Mouse (Mus musculus) megakaryocyte-erythroid progenitor cell, adult 5-6 weeks (primary cell): ENCODE results near the gene Gm26938. TPM values are rescaled to one million over a fixed set of nuclear protein-coding genes. Genes with fewer than 3 reads are reported as not detected.

Source experiments
- ATAC-seq: replicated peaks from 2 replicates; pipeline ENCODE4 v1.8.0; 2016; ENCODE audit warnings: mild to moderate bottlenecking, inconsistent platforms; ENCODE audit not compliant: severe bottlenecking, poor library complexity, low FRiP score, low TSS enrichment
- total RNA-seq, 2 experiments: library from RNA; stranded (forward) in 1 of 2; stranded (reverse) in 1 of 2; fragments of 200-1000, 215-1000 nt in 1 of 2; fragments of >200 nt in 1 of 2; fragmentation: Nextera tagmentation in 1 of 2; gene quantifications; 2 replicates each; pipeline ENCODE4 v1.2.3; 2014 to 2017

The Gm26938 gene
- total RNA-seq, 2 experiments from 2014 or later, result not detected

GRCm38 (mm10) chr5:139818056-139818455, 8.2 kb downstream of the Gm26938 start:
- no peak for ATAC-seq

- no peak for ATAC-seq
Observed at GRCm38 (mm10) chr5:139817292-139817691, 8.9 kb downstream of the Gm26938 start.

- ATAC-seq, result no peak
Observed at GRCm38 (mm10) chr5:139816445-139816844, 9.8 kb downstream of the Gm26938 start.

GRCm38 (mm10) chr5:139815964-139816363, 10.2 kb downstream of the Gm26938 start:
- no peak for ATAC-seq

- ATAC-seq, result no peak
Observed at GRCm38 (mm10) chr5:139813963-139814381, 12.2 kb downstream of the Gm26938 start.

- no peak for ATAC-seq
Observed at GRCm38 (mm10) chr5:139813126-139813490, 13.1 kb downstream of the Gm26938 start.

- ATAC-seq, result no peak
Observed at GRCm38 (mm10) chr5:139812398-139813125, 13.6 kb downstream of the Gm26938 start.

- peak; percentile 56 for ATAC-seq
Observed at GRCm38 (mm10) chr5:139811677-139812397, 14.4 kb downstream of the Gm26938 start.

GRCm38 (mm10) chr5:139809397-139809796, 16.8 kb downstream of the Gm26938 start:
- peak; percentile 26; the same call in 1 of the 2 replicates for ATAC-seq

GRCm38 (mm10) chr5:139805924-139806323, 20.3 kb downstream of the Gm26938 start:
- ATAC-seq, result no peak

GRCm38 (mm10) chr5:139804573-139805111, 21.6 kb downstream of the Gm26938 start:
- ATAC-seq, result peak; percentile 43

- peak; percentile 78 for ATAC-seq
Observed at GRCm38 (mm10) chr5:139804107-139804551, 22.1 kb downstream of the Gm26938 start.

- peak; percentile 28 for ATAC-seq
Observed at GRCm38 (mm10) chr5:139803601-139804102, 22.6 kb downstream of the Gm26938 start.

- ATAC-seq, result 0 out of 2 replicates have a peak, but pooled peaks have one; percentile 5
Observed at GRCm38 (mm10) chr5:139803165-139803564, 23.0 kb downstream of the Gm26938 start.

GRCm38 (mm10) chr5:139801880-139802279, 24.3 kb downstream of the Gm26938 start:
- no peak for ATAC-seq

- ATAC-seq, result no peak
Observed at GRCm38 (mm10) chr5:139801231-139801630, 25.0 kb downstream of the Gm26938 start.

- no peak for ATAC-seq
Observed at GRCm38 (mm10) chr5:139799801-139800590, 26.2 kb downstream of the Gm26938 start.

GRCm38 (mm10) chr5:139799041-139799440, 27.2 kb downstream of the Gm26938 start:
- ATAC-seq, result no peak

- no peak for ATAC-seq
Observed at GRCm38 (mm10) chr5:139798168-139798900, 27.9 kb downstream of the Gm26938 start.
